Mouse (Mus musculus): Measurements from ENCODE around the gene Fyb. TPM values are rescaled to one million over a fixed set of nuclear protein-coding genes. Genes with fewer than 3 reads are reported as not detected.

Gene Fyb
- total and polyA plus RNA-seq, 2 experiments from 2014 or later = 2.2 to 3.6 TPM

DNA sequence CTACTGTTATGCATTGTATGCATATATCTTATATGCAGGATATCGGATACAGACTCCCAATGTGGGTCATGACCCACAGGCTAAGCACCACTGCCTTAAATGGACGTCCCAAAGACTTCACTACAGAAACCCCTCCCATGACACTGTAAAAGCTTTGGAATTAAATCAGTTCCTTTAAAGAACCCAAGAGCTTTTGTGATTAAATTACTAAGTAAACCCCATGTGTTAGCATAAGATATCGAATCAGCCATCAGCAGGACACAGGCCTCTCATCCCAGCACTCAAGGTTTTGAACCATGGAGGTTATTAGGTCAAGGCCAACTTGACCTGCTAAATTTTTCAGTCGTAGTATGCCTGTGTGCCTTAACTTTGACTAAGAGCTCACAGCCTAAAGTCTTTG, 106.5 kb downstream of the Fyb start:
- Histone ChIP-seq H3K4me3 (ENCODE audit: low read depth, low read length) (no peak overlapping the region), H3K27me3 (ENCODE audit: insufficient read depth, low read length) (no peaks in the 10 kb centered on the region), H3K9me3 (ENCODE audit: low read length) (no peaks in the 10 kb centered on the region), H3K36me3 (ENCODE audit: insufficient read depth, low read length) (no peaks in the 10 kb centered on the region), H3K4me1 (ENCODE audit: insufficient read depth, low read length) (no peaks in the 10 kb centered on the region; the same call in none of the 2 replicates), H3K27ac (ENCODE audit: low read depth, low read length) (no peak overlapping the region), H3K4me2 (ENCODE audit: low read depth, low read length, poor library complexity, severe bottlenecking) (no peak overlapping the region), H3K9ac (replicated peaks; ENCODE audit: low read length, poor library complexity, severe bottlenecking) (no peak overlapping the region)
- no peak for ATAC-seq (ENCODE audit: low FRiP score)
- no peak for TF ChIP-seq CTCF (IDR thresholded peaks at IDR 0.05)
- no peak for DNase-seq (ENCODE audit: low spot score)
- WGBS = 85% methylated on average over 4 of the region's 4 CpGs

DNA sequence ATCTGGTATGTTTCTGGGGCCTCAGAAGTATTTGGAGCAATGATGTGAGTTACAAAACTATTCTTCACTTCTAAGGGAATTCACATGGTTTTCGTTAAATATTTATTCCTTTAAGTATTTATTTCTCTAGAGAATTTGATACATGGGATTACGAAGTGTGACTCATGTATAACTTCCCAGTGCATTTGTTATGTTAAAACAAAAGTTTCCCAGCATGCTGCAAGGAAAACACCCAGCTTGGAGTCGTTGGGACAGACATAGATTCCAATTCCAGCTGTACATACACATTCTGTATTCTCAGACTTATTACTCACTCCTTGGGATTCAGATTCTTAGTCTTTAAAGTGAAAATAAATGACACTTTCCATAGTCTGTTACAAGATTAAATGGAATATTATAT, 112.8 kb downstream of the Fyb start:
- Histone ChIP-seq H3K27ac (ENCODE audit: low read depth, low read length) (no peak overlapping the region), H3K4me3 (ENCODE audit: low read depth, low read length) (no peak overlapping the region), H3K9me3 (ENCODE audit: low read length) (no peaks in the 10 kb centered on the region), H3K9ac (replicated peaks; ENCODE audit: low read length, poor library complexity, severe bottlenecking) (no peak overlapping the region), H3K4me1 (ENCODE audit: insufficient read depth, low read length) (no peaks in the 10 kb centered on the region), H3K36me3 (ENCODE audit: insufficient read depth, low read length) (no peaks in the 10 kb centered on the region), H3K27me3 (ENCODE audit: insufficient read depth, low read length) (no peaks in the 10 kb centered on the region), H3K4me2 (ENCODE audit: low read depth, low read length, poor library complexity, severe bottlenecking) (no peak overlapping the region)
- no peak for ATAC-seq (ENCODE audit: low FRiP score)
- no peak for DNase-seq (ENCODE audit: low spot score)
- WGBS = 73% methylated on average over 3 of the region's 3 CpGs
- TF ChIP-seq CTCF (IDR thresholded peaks at IDR 0.05) = no peak

DNA sequence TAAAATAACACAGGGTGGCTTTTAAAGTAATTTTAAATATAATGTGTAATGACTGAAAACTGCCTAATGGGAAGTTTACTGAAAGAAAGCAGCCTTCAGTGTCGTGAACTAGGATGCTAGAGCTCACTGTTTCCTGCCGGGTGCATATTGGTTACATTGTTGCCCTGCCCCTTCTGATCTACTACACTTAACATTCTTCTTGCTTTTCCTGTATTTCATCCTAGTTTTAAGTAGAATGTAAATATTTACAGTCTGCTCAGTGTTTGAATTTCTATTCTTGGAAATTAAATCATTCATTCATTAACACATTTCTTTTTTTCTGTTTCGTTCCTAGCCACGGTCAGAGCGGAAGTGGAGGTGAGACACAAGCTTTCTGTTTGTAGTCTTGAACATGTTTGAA, 119.6 kb downstream of the Fyb start:
- Histone ChIP-seq H3K27ac (ENCODE audit: low read depth, low read length) (no peak overlapping the region), H3K9me3 (ENCODE audit: low read length) (no peaks in the 10 kb centered on the region)
- 82% methylated on average over 5 of the region's 5 CpGs for WGBS

DNA sequence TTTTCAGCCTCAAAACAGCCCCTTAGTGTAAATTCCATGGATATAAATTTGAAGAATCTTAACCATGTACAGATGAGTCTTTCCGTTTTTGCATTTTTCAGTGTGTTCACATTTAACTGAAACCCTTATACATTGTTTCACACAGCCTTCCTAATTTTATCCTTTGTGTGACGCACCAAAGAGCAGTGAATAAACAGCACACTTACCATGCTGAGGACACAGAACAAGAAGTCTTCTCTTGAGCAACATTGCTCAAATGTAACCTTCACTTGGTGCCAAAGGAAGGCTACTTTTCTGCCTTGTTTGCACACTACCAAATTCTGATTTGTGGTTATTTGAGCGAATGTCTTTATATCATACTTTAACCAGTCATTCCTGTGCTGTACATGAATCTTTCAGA, 122.8 kb downstream of the Fyb start:
- no peak for TF ChIP-seq CTCF (IDR thresholded peaks at IDR 0.05)
- no peak overlapping the region for H3K9ac ChIP-seq (replicated peaks; ENCODE audit: low read length, poor library complexity, severe bottlenecking)
- H3K4me3 ChIP-seq (ENCODE audit: low read depth, low read length) = no peak overlapping the region
- no peak overlapping the region for H3K4me2 ChIP-seq (ENCODE audit: low read depth, low read length, poor library complexity, severe bottlenecking)
- no peaks in the 10 kb centered on the region for H3K4me1 ChIP-seq (ENCODE audit: insufficient read depth, low read length)
- no peaks in the 10 kb centered on the region for H3K9me3 ChIP-seq (ENCODE audit: low read length)
- no peaks in the 10 kb centered on the region for H3K36me3 ChIP-seq (ENCODE audit: insufficient read depth, low read length)
- 90% methylated on average over 3 of the region's 3 CpGs for WGBS
- no peak for ATAC-seq (ENCODE audit: low FRiP score)
- H3K27me3 ChIP-seq (ENCODE audit: insufficient read depth, low read length) = no peaks in the 10 kb centered on the region
- DNase-seq (ENCODE audit: low spot score) = no peak
- no peak overlapping the region for H3K27ac ChIP-seq (ENCODE audit: low read depth, low read length)

More for the DNA sequence above, 119.6 kb downstream of the Fyb start:
- no peak for TF ChIP-seq CTCF (IDR thresholded peaks at IDR 0.05)
- no peaks in the 10 kb centered on the region for H3K4me1 ChIP-seq (ENCODE audit: insufficient read depth, low read length)
- H3K4me2 ChIP-seq (ENCODE audit: low read depth, low read length, poor library complexity, severe bottlenecking) = no peak overlapping the region
- no peak overlapping the region for H3K4me3 ChIP-seq (ENCODE audit: low read depth, low read length)
- H3K36me3 ChIP-seq (ENCODE audit: insufficient read depth, low read length) = no peaks in the 10 kb centered on the region
- no peak overlapping the region for H3K9ac ChIP-seq (replicated peaks; ENCODE audit: low read length, poor library complexity, severe bottlenecking)
- H3K27me3 ChIP-seq (ENCODE audit: insufficient read depth, low read length) = no peaks in the 10 kb centered on the region
- ATAC-seq (ENCODE audit: low FRiP score) (no peak), DNase-seq (ENCODE audit: low spot score) (no peak)

DNA sequence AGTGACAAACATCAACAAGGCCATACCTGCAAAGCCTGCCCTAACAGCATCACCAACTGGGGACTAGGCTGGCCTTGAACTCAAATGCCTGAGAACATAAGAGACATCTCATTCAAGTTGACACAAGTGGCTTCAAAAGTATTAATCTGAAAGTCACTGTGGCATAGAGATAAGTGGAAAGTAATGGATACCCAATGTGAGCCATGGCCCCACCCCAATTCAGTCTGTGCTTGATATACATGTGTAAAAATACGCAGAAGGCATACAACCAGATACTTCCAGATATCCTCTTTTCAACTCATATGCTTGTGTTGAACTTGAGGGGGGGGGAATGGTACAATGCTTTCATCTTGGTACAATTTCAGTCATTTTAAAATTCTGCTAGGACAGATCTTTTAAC, 124.4 kb downstream of the Fyb start:
- Histone ChIP-seq H3K4me1 (ENCODE audit: insufficient read depth, low read length) (no peaks in the 10 kb centered on the region), H3K4me2 (ENCODE audit: low read depth, low read length, poor library complexity, severe bottlenecking) (no peak overlapping the region), H3K9ac (replicated peaks; ENCODE audit: low read length, poor library complexity, severe bottlenecking) (no peak overlapping the region), H3K36me3 (ENCODE audit: insufficient read depth, low read length) (no peaks in the 10 kb centered on the region), H3K27me3 (ENCODE audit: insufficient read depth, low read length) (no peaks in the 10 kb centered on the region), H3K4me3 (ENCODE audit: low read depth, low read length) (no peak overlapping the region), H3K27ac (ENCODE audit: low read depth, low read length) (no peak overlapping the region), H3K9me3 (ENCODE audit: low read length) (no peaks in the 10 kb centered on the region)
- no peak for ATAC-seq (ENCODE audit: low FRiP score)
- 86% methylated on average over 1 of the region's 1 CpGs for WGBS
- DNase-seq (ENCODE audit: low spot score) = no peak
- no peak for TF ChIP-seq CTCF (IDR thresholded peaks at IDR 0.05)

DNA sequence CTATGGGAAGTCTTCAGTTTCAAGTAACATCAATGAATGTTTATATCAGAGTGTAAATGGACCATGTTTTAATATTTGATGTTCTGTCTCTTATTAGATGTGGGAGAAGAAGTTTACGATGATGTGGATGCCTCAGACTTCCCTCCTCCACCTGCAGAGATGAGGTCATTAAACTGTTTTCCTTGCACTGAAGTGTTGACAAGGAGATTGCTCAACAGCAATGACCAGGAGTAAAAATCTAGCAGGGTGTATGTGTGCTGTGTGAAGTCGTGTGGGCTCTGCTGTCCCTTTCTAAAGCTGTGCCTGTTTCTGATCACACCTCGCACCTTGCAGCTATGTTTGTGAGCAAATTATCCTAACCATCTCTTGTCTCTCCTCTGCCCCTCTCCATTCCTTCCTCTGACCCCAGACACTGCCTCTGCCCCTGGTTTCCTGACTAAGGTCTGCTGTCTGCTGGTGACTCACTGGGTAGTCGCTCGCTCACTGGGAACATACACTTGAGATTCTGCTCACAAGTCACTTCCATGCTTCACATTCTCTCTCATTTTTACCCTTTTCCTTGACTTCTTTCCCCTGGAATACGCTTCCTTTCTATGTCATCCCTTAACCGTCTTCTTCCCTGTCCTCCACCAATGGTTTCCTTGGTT, 126.2 kb downstream of the Fyb start:
- WGBS = 91% methylated on average over 7 of the region's 7 CpGs

More for the DNA sequence above, 126.2 kb downstream of the Fyb start:
- Histone ChIP-seq H3K9me3 (ENCODE audit: low read length) (no peaks in the 10 kb centered on the region), H3K27ac (ENCODE audit: low read depth, low read length) (no peak overlapping the region), H3K36me3 (ENCODE audit: insufficient read depth, low read length) (no peaks in the 10 kb centered on the region), H3K4me2 (ENCODE audit: low read depth, low read length, poor library complexity, severe bottlenecking) (no peak overlapping the region), H3K27me3 (ENCODE audit: insufficient read depth, low read length) (no peaks in the 10 kb centered on the region), H3K4me1 (ENCODE audit: insufficient read depth, low read length) (no peaks in the 10 kb centered on the region), H3K9ac (replicated peaks; ENCODE audit: low read length, poor library complexity, severe bottlenecking) (no peak overlapping the region), H3K4me3 (ENCODE audit: low read depth, low read length) (no peak overlapping the region)
- TF ChIP-seq CTCF (IDR thresholded peaks at IDR 0.05) = no peak
- DNase-seq (ENCODE audit: low spot score) (no peak), ATAC-seq (ENCODE audit: low FRiP score) (no peak)

All from midbrain, postnatal 0 days (tissue).